Mouse (Mus musculus) 416B (cell line): ENCODE results near the gene Rad18.
"Not testable (repeated sequence)": the region's sequence is repeated elsewhere in the genome, so short reads cannot be mapped to it uniquely, and the experiment has no call there.

Source experiments
- DNase-seq: peaks from one replicate; pipeline ENCODE4 v3.0.0; 2011; ENCODE audit warnings: low read depth

Gene Rad18

DNA sequence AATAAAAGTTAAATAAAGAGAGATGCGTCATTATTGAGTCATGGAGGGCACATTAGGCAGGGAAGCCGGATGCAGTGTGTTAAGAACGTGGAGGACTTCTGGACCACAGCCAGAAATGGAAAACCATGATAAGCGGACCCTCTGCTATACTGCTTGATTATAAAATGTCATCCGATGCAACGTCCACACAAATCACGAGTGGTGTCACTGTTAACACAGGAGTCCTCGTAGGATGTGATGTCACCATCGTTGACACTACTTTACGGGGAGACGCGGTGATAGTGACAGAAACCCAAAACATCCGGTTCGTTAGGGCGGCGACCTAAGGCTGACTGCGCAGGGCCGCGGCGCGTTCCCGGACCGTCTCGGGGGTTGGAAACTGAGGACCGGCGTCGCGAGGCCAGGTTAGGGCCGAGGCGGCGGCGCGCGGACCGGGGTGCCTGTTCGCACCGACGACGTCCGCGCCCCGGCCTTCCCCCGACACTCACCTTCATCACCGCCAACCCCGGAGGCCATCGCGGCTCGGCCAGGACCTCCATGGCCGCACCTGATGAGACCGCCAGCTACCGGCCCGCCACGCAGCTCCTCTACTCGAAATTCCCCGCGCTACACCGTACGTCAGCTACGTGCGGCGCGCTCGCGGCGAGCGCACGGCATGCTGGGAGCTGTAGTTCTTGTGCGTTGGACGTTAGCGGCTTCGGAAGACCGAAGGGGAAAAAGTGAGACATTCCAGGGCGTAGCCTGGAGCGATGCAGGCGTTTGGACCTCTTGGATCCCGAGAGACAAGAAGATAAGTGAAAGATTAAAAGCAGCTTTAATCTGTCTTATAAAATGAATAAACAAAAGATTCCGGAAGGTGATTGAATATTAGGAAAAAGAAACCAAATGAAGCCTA is at the start of gene Rad18:
TSS of gene Rad18 (minus strand) at position 631 of the 895 bp plus-strand sequence.
- DNase-seq = peak; percentile 94

DNA sequence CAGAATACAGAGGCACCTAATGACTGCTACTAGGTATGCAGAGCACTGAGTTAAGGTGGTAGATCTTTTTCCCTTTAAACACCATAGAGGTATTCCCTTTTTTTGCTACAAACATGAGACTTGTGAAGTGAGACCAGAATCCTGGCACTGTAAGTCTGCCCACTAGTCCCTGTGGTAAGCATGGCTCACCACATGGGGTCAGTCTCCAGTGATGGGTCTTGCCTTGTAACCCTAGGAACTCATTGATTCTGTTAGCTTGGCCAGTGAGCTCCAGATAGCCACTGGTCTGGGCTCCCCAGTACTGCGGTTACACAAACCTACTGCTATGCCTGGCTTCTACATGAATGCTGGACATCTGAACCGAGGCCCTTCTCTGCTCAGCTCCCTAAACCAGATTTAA is 45.8 kb upstream of the Rad18 start:
- DNase-seq = peak; percentile 40

- no peak for DNase-seq
Observed at GRCm38 (mm10) chr6:112741766-112742165, 45.3 kb upstream of the Rad18 start.

DNA sequence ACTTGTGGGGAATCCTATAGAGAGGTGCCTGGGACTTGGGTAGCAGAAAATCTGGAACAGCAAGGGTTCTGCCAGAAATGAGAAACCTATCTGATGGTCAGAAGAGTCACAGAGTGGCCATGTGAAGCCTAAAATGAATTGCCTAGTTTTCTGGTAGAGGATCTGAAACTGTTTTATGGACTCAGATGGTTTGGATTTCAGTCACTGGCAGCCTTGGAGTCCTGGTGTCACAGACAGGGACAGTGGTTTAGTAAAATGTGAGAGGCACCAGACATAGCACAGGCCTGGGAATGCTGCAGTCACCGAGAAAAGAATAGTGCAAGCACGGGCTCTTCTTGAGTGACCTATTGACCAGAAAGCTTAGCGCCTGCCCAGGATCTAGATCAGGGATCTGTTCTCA is 43.1 kb upstream of the Rad18 start:
- no peak for DNase-seq

DNA sequence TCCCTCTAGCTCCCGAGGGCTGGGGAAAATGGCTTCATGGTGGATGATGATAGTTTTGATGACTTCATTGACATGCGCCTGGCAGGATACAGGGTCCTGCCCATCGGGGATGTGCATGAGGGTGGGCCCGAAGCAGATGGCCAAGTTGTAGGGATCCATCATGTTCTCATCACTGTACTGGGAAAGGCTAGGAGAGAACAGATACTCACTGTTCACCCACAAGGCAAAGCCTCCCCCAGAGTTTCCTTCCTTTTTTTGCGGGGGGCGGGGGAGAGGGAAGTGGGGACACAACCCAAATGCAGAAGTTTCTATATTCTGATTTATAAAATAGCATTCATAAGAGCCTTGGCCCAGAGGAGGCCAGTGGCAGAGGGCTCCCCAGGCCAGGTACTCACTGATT is 42.4 kb upstream of the Rad18 start:
- DNase-seq = no peak

GRCm38 (mm10) chr6:112736471-112736870 is 40.0 kb upstream of the Rad18 start:
- no peak for DNase-seq

DNA sequence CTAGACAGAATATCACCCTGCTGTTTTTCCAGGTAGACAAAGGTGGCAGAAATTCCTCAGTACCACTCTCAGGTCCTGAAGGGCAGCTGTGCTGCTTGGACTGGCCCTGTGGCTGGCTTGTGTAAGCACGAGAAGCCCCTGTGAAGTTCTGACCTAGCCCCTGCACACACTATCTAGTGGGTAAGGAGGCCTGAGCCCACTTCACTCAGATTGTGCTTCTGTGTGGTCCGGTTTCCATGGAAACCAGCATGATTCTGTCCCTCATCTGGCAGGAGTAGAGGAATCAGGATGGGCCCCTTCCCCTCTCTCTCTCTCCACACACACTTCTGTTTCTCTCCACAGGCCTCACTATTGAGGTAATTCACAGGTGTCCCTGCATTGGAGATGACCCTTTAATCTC is 38.6 kb upstream of the Rad18 start:
- no peak for DNase-seq

DNA sequence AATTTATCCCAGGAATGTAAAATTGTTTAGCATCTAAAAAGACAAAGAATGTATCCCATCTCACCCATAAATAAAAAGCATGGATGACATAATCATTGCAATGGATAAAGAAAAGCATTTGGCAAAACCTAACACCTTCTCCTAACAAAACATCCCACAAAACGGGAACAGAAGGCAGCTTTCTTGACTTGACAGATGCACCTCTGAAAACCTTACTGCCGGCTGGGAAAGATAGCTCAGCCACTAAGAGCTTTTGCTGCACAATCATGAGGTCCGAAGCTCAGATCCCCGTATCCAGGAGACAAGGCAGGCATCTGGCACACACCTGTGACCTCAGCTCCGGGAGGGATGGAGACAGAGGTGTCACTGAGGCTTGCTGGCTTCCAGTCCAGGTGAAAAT is 37.5 kb upstream of the Rad18 start:
- no peak for DNase-seq

- DNase-seq = no peak
Observed at GRCm38 (mm10) chr6:112732434-112732833, 35.9 kb upstream of the Rad18 start.

GRCm38 (mm10) chr6:112731386-112731785 is 34.9 kb upstream of the Rad18 start:
- no peak for DNase-seq

DNA sequence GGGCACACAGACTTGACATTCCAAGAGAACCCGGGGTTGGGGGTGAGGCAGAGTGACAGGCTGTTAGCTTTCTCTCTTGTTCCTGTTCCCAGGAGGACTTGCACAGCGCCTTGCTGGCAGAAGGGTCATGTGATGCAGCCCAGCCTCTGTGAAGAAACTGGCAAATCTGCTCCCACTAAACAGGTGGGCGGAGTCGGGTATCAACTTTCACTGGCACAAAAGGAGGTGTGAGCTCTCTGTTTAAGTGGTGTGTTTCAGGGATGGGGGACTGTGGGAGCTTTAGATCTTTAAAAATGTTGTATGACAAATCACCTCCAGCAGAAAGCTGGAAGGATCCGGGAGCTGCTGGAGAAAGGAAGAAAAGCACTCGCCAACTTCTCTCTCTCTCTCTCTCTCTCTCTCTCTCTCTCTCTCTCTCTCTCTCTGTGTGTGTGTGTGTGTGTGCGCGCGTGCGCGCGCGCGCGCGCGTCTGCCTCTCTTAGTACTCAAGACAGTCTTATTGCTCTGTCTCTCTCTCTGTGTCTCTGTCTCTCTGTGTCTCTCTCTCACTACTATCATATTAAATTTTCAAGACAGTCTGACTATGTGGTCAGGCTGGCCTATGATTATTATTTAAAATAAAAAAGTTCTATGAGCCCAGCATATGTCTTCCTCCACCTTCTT is 32.4 kb upstream of the Rad18 start:
- DNase-seq = peak; percentile 72

- DNase-seq = no peak
Observed at GRCm38 (mm10) chr6:112725468-112725867, 29.0 kb upstream of the Rad18 start.

- DNase-seq = no peak
Observed at GRCm38 (mm10) chr6:112720409-112721080, 24.1 kb upstream of the Rad18 start.

GRCm38 (mm10) chr6:112719983-112720382 is 23.5 kb upstream of the Rad18 start:
- no peak for DNase-seq

DNA sequence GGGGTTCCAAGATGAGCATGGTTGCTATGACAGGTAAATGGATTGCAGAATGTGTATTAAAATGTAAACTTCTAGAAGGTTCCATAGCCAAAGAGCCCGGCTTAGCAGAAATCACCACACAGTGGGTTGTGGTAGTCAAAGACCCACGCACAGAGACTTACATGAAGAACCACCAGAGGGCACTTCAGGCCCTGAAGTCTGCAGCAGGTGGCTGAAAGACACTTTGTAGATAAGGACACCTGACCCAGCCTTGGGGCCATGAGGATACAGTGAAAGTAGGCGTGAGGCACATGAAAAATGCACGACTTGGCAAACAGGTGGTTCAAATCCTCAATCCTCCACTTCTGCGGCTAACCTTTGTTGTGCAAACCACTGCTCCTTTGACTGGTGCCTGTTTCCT is 20.7 kb upstream of the Rad18 start:
- DNase-seq = peak; percentile 44

DNA sequence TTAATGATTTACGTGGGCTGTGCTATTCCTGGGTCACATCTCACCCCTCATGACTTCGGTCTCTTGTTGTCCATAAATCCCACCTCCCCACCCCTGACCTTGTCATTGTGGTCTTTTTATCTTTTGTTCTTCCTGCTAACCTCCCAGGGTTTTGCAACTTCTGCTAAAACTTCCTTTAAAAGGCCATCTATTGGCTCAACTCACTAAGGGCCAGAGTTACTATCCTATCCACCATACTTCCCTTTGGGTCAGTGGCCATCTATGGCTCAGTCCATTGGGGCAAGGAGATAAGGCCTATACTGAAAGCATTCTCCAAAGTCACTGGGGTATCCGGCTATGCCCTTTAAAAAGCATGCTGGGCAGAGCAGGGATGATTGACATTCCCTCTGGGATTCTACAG is 17.5 kb upstream of the Rad18 start:
- DNase-seq = peak; percentile 83

GRCm38 (mm10) chr6:112702296-112702695 is 5.8 kb upstream of the Rad18 start:
- DNase-seq = not testable (repeated sequence)

- peak; percentile 72 for DNase-seq
Observed at GRCm38 (mm10) chr6:112700392-112700791, 3.9 kb upstream of the Rad18 start.

DNA sequence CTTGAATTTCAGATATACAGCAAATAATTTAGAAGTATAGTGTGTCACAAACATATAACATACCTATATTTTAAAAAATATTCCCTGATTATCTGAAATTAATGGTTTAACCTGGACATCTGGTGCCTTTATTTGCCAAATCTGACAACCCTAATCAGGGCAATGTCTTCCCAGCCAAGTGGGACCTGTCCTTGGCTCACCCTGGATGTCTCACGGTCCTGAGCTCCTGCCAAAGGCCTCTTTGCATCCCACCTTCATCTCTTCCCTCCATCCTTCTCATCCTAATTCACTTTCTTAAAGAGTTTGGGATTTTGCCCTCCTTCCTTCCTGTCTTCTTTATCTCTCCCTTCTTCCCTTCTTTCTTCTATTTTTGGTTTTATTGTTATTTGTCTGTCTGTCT is 2.6 kb upstream of the Rad18 start:
- no peak for DNase-seq

- no peak for DNase-seq
Observed at GRCm38 (mm10) chr6:112694492-112694891, 2.0 kb downstream of the Rad18 start.

- peak; percentile 37 for DNase-seq
Observed at GRCm38 (mm10) chr6:112691523-112691922, 5.0 kb downstream of the Rad18 start.

GRCm38 (mm10) chr6:112688033-112688432 is 8.5 kb downstream of the Rad18 start:
- DNase-seq = no peak

- peak; percentile 92 for DNase-seq
Observed at GRCm38 (mm10) chr6:112686485-112686884, 10.0 kb downstream of the Rad18 start.
